Mouse (Mus musculus): Measurements from ENCODE around the gene Cep152.

GRCm38 (mm10) chr2:125626536-125626935 is 1.6 kb upstream of the Cep152 start:
- TF ChIP-seq EP300 (IDR thresholded peaks at IDR 0.05; ENCODE audit: low read depth) (no peak), CTCF (IDR thresholded peaks at IDR 0.05; ENCODE audit: low read depth) (no peak)

Measured in heart, postnatal 0 days (tissue).